Mouse (Mus musculus) embryonic facial prominence, embryonic 10.5 days (tissue): ENCODE data around the gene Opn4. TPM values are rescaled to one million over a fixed set of nuclear protein-coding genes. Genes with fewer than 3 reads are reported as not detected.

ENCODE experiments used
- DNase-seq: peaks from one replicate; pipeline ENCODE4 v3.0.0-alpha.2; 2017; ENCODE audit warnings: low spot score
- H3K27ac ChIP-seq: fragments of 300-500 bp; sonication (generic); replicated peaks from 2 replicates; pipeline ENCODE4 v1.5.1; 2016; ENCODE audit warnings: mild to moderate bottlenecking
- H3K27me3 ChIP-seq: fragments of 300-500 bp; sonication (generic); replicated peaks from 2 replicates; pipeline ENCODE4 v1.6.1; 2016; ENCODE audit warnings: low read depth, mild to moderate bottlenecking; ENCODE audit not compliant: poor library complexity, severe bottlenecking
- H3K36me3 ChIP-seq: fragments of 300-500 bp; sonication (generic); replicated peaks from 2 replicates; pipeline ENCODE4 v1.6.1; 2016; ENCODE audit warnings: mild to moderate bottlenecking, moderate library complexity
- H3K4me1 ChIP-seq: fragments of 300-500 bp; sonication (generic); 2 replicates; pipeline ENCODE4 v1.6.1; 2016
- H3K4me3 ChIP-seq: fragments of 300-500 bp; sonication (generic); 2 replicates; pipeline ENCODE4 v1.5.1; 2016; ENCODE audit warnings: mild to moderate bottlenecking, moderate library complexity
- H3K9me3 ChIP-seq: fragments of 300-500 bp; sonication (generic); 2 replicates; pipeline ENCODE4 v1.6.1; 2016; ENCODE audit warnings: mild to moderate bottlenecking
- WGBS: fragments of 180-500 bp; shearing (Covaris S2); methylation state at CpG from one replicate; pipeline ENCODE4 v1.1.7; 2016; 5-methylcytosine and 5-hydroxymethylcytosine counted together
- polyA plus RNA-seq: library from polyadenylated mRNA; unstranded; fragments of >200 nt; fragmentation: Nextera tagmentation; extraction: Ambion mirVana; gene quantifications from 2 replicates; pipeline ENCODE4 v1.2.1, GENCODE M21; 2016

Opn4 gene
- polyA plus RNA-seq, 1 experiment from 2014 or later: 0.27 TPM

DNA sequence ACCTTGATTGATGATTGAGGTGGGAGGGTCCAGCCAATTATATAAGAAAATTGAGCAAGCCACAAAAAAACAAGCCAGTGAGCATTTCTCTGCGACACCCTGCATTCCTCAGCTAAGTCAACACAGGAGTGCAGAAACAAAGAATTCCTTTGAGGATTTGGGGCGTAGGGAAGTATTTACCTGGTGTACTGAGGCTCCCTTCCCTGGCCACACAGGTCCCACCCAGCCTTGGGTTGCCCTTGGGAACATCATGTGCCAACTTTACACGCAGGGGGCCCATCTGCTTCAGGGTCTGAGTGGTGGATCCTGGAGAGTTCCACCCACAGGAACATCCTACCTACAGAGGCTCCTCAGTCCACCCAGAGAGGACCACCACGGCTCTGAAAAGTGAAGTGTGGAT is 15.7 kb upstream of the Opn4 start:
- WGBS: 54% methylated on average over 4 of the region's 4 CpGs
- H3K4me1 ChIP-seq: peaks cover 13% of the 10 kb centered on the region
- DNase-seq: no peak
- peaks cover 56% of the 10 kb centered on the region for H3K27me3 ChIP-seq
- no peaks in the 10 kb centered on the region for H3K36me3 ChIP-seq
- H3K9me3 ChIP-seq: no peaks in the 10 kb centered on the region
- H3K4me3 ChIP-seq: no peak overlapping the region; the same call in 1 of the 2 replicates
- no peak overlapping the region for H3K27ac ChIP-seq

DNA sequence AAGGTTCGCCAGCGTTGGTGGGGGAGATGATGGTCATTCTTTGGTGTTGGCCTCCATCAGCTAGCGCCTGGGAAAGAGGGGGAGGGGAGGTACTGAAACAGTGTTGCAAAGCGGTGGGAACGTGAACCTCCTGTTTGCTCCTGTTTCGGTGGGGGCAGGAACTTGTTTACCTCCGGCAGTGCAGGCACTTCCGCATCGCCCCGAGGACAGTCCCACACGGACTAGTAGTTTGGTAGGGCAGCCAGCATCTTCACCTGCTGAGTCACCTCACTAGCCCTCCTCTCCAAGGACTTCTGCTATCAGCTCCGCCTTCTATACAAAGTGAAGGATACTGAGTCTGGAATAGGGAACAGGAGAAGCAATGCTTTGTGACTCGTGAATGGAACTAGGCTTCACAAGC is 15.1 kb upstream of the Opn4 start:
- no peak overlapping the region for H3K27ac ChIP-seq
- no peak for DNase-seq
- H3K4me3 ChIP-seq: peak overlapping the region; percentile 47
- H3K4me1 ChIP-seq: peaks cover 13% of the 10 kb centered on the region
- peaks cover 56% of the 10 kb centered on the region for H3K27me3 ChIP-seq
- no peaks in the 10 kb centered on the region for H3K9me3 ChIP-seq
- no peaks in the 10 kb centered on the region for H3K36me3 ChIP-seq
- WGBS: 4% methylated on average over 13 of the region's 13 CpGs

DNA sequence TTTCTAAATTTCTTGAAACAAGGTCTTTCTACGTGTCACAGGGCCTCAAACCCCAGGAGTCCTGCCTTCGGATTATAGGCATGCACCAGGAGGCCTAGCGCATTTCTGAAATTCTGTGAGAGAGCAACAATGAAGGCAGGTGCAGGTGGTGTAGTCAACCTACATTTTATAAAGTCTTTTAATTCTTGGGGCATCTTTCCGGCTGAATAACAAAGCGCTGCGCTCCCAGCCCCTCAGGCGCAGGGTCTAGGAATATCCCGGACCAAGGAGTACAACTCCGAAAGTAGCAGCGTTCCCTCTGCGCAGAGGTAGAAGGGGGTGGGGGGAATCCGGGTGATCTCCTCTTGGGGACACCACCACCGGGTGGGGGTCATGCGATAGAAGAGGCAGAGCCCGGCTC is 14.6 kb upstream of the Opn4 start:
- H3K9me3 ChIP-seq: no peaks in the 10 kb centered on the region
- no peaks in the 10 kb centered on the region for H3K36me3 ChIP-seq
- peaks cover 56% of the 10 kb centered on the region for H3K27me3 ChIP-seq
- H3K4me1 ChIP-seq: peaks cover 13% of the 10 kb centered on the region
- H3K27ac ChIP-seq: no peak overlapping the region
- no peak for DNase-seq
- H3K4me3 ChIP-seq: peak overlapping the region; percentile 47
- 4% methylated on average over 15 of the region's 15 CpGs for WGBS

DNA sequence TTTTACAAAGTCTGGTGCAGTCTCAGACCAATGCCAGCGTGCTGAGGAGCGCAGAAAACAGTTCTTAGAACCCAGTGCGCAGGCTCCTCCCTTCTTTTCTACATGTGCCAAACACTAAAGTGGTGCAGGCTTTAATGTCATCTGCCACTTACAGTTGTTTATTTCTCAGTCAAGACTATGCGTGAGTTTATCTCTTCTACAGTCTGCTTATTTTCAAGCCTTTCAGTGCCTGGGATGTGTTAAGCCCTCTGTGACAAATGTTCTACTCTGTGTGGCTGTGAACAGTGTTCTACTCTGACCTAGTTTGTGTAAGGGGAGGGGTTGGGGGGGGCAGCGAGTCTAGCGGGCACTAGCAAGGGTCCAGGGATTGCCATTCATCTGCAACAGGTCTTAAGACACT is 13.6 kb upstream of the Opn4 start:
- Histone ChIP-seq H3K36me3 (no peaks in the 10 kb centered on the region), H3K4me3 (no peak overlapping the region), H3K27ac (no peak overlapping the region), H3K9me3 (no peaks in the 10 kb centered on the region), H3K27me3 (peaks cover 50% of the 10 kb centered on the region), H3K4me1 (peaks cover 13% of the 10 kb centered on the region)
- DNase-seq: no peak
- 68% methylated on average over 6 of the region's 6 CpGs for WGBS

DNA sequence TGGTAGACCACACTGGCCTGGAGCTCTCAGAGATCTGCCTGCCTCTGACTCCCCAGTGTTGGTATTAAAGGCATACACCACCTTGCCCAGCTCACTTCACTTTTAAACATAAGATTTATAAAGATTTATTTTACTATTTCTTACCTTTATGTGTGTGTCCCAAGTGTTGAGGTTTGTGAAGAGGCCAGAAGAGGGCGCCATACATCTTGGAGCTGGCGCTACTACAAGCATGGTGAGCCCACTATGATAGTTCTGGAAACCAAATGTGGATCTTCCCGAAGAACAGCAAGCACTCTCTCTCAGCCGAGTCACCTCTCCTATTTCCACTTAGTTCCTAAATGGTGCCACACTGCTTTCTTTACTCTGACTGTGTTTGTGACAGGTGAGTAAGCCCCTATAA is 12.3 kb upstream of the Opn4 start:
- H3K36me3 ChIP-seq: no peaks in the 10 kb centered on the region
- no peaks in the 10 kb centered on the region for H3K9me3 ChIP-seq
- no peak overlapping the region for H3K27ac ChIP-seq
- H3K4me1 ChIP-seq: peaks cover 17% of the 10 kb centered on the region
- H3K27me3 ChIP-seq: peaks cover 46% of the 10 kb centered on the region
- H3K4me3 ChIP-seq: no peak overlapping the region
- 49% methylated on average over 4 of the region's 4 CpGs for WGBS
- no peak for DNase-seq

DNA sequence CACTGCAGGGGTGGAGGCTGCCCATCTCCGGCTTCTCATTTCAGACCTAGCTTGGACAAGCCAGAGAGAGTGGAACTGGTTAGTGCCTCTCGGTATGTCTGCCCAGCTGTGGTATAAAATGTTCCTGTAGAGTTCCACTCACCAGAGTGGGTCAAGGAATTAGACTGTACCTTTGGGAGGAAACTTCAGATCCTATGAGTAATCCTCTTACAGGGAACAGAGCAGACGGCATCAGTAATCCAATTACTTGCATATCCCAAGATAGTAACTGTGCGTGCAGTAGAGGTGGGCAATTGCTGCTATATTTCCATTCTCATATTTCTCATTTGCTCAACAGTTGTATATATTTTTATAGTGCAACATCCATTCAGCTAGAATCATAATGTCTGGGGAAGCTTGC is 11.6 kb upstream of the Opn4 start:
- no peak for DNase-seq

DNA sequence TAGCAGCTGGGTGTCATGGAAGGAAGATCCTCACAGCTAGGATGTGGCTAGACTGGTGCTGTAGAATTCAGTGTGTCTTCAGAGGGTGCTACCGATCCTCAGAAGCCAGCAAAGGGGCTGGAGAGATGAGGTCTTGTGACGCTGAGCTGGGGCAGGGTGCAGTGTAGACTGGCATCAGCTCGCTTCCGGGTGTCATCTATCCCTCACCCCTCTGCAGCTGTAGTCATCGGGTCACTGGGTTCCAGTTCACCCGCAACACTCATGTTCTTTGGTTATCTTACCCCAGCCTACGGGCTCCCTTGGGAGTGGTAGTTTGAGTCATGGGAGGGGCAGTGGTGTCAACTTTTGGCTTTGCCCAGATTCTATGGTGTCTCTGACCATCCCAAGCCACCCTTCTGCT is 2.0 kb upstream of the Opn4 start:
- DNase-seq: no peak
- Histone ChIP-seq H3K9me3 (no peaks in the 10 kb centered on the region), H3K4me1 (no peaks in the 10 kb centered on the region), H3K27ac (no peak overlapping the region), H3K36me3 (no peaks in the 10 kb centered on the region), H3K27me3 (no peaks in the 10 kb centered on the region), H3K4me3 (no peak overlapping the region)
- 93% methylated on average over 7 of the region's 7 CpGs for WGBS

More for the DNA sequence above, 11.6 kb upstream of the Opn4 start:
- no peaks in the 10 kb centered on the region for H3K9me3 ChIP-seq
- peaks cover 45% of the 10 kb centered on the region for H3K27me3 ChIP-seq
- peaks cover 13% of the 10 kb centered on the region for H3K4me1 ChIP-seq
- H3K27ac ChIP-seq: no peak overlapping the region
- no peak overlapping the region for H3K4me3 ChIP-seq
- no peaks in the 10 kb centered on the region for H3K36me3 ChIP-seq
- WGBS: 86% methylated on average over 4 of the region's 4 CpGs

DNA sequence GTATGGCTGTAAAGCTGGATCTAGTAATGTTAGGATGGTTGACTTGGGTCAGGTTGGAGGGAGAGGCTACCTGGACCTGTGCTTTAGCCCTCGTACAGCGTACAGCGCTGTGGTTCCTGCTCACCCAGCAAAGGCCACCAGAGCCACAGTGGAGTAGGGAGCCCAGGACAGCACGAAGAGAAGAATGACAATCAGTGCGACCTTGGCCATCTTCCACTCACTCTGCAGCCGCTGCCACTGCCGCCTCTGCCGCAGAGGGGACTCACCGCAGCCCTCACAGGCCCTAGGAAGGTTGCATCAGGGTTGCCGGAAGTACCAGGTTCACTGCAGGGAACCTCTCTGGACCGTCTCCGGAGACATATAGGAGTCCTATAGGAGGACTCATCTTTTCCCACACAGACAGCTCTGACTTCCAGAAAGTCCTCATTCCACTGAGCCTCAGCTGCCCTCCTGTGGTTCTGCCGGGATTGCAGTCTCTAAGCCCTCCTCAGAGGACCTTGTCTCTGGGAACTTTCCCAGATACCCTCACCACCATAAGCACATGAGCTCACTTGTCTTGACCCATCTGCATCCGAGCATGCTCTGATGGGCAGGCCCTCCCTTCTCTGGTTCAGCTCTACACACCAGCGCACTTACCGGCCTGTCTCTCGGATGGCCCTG is 4.2 kb downstream of the Opn4 start:
- Histone ChIP-seq H3K27ac (no peak overlapping the region), H3K27me3 (no peaks in the 10 kb centered on the region), H3K9me3 (no peaks in the 10 kb centered on the region), H3K36me3 (no peaks in the 10 kb centered on the region), H3K4me1 (peaks cover 15% of the 10 kb centered on the region), H3K4me3 (no peak overlapping the region)
- 80% methylated on average over 17 of the region's 17 CpGs for WGBS
- DNase-seq: no peak

DNA sequence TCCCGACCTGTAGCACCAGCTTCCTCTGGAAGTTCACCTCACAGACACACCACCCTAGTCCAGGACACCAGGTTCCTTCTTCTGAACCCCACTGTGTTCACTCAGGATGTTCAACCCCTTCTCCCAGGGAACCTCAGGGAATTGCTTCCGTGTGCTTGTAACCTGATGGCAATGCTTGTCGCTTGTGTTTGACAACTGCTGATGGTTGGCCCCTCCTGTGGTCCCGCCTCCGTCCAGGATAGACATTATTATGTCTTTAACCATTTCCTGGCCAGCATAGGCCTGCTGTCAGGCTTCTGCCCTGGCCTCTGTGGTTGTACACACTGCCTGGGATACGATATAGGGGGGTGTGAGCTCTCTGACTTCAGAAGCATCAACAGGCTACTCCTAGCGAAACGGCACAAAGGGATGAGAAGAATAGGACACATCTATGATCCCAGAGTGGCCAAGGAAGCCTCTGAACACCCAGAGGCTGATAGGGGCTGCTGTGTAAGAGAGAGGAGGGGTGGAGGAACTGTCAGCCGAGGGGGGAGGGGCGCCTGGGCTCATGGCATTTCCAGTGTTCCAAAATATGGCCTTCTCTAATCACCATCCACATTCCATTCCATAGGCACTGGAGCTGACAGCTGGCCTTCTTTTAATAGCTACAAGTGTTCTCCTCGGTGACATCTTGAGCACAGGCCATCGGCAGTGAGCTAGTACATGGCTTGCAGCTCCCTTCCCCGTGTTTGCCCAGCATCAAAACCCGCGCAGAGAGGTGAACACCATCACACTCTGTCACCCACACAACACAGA is 8.0 kb downstream of the Opn4 start:
- H3K27ac ChIP-seq: no peak overlapping the region
- no peak overlapping the region for H3K4me3 ChIP-seq
- peaks cover 20% of the 10 kb centered on the region for H3K4me1 ChIP-seq
- no peaks in the 10 kb centered on the region for H3K36me3 ChIP-seq
- peak; percentile 35 for DNase-seq
- H3K9me3 ChIP-seq: no peaks in the 10 kb centered on the region
- WGBS: 71% methylated on average over 15 of the region's 15 CpGs
- H3K27me3 ChIP-seq: no peaks in the 10 kb centered on the region

DNA sequence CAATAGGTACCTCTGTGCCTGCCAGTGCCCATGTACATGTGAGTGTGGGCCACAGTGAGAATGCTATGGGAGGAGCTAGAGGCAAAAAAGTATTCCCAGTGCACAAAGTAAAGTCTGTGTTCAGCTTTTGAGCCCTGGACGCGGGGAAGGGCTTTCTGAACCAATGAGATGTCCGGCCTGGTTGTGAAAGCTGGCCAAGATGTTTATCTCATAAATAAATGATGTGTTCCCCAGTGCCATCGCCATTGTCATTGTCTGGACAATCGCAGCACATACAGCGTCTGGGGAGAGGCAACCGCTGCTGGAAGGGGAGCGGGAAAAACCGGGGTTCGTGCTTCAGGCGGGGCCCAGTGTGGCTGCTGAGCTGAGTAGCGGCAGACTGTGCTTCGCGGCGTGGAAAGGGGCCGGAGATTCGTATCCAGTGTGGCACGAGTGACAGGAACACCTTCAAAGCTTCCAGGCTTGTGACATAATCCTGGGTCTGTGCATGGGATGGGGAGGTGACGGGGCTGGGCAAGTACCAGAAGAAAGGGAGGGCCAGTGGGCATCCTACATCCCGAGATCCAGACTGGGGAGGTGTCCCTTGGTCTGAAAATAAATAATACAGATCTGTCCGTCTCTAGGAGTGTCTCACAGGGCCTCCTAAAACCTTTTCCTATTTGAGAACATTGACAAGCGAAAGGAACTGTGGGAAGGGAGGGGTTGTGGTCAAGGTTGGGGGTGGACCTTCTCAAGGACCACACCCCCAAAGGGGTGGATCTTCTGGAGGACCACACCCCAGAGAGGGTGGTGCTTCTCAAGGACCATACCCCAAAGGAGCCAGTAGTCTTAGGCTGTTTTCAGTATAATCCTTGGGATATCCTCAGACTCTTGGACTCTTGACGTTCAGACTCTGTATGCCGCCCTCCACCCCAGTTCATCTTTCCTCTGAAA is 8.9 kb downstream of the Opn4 start:
- Histone ChIP-seq H3K9me3 (no peaks in the 10 kb centered on the region), H3K36me3 (no peaks in the 10 kb centered on the region), H3K4me1 (peaks cover 20% of the 10 kb centered on the region), H3K4me3 (peak overlapping the region; percentile 32; the same call in 1 of the 2 replicates), H3K27ac (no peak overlapping the region; the same call in 1 of the 2 replicates), H3K27me3 (no peaks in the 10 kb centered on the region)
- no peak for DNase-seq
- 65% methylated on average over 24 of the region's 24 CpGs for WGBS

DNA sequence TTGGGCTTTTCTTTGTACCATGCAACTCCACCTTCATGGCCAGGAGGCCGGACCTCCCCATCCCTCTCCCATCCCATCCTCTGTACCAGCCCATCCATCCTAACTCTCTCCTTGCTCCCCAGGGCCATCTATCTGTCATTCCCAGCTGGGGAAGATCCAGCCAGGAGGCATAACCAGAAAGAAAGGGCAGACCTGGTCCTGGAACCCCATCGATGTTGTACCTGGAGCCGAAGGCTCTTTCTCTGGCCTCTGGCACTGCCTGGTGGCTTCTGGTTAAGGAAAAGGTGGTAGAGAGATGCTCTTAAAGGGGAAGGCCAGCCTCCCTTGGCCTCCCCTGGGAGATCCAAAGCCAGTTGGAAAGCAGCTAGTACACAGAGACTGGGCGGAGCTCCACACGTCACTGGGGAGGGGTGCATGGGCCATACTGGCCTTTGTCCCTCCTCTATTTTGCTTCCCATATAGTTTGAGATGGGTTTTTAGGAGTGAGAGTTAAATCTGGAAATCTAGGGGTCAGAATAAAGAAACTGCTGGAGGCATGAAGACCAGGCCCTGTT is 9.8 kb downstream of the Opn4 start:
- no peak overlapping the region for H3K27ac ChIP-seq
- H3K4me1 ChIP-seq: peaks cover 20% of the 10 kb centered on the region
- no peaks in the 10 kb centered on the region for H3K27me3 ChIP-seq
- WGBS: 86% methylated on average over 5 of the region's 5 CpGs
- DNase-seq: no peak
- no peaks in the 10 kb centered on the region for H3K36me3 ChIP-seq
- H3K4me3 ChIP-seq: no peak overlapping the region
- no peaks in the 10 kb centered on the region for H3K9me3 ChIP-seq

DNA sequence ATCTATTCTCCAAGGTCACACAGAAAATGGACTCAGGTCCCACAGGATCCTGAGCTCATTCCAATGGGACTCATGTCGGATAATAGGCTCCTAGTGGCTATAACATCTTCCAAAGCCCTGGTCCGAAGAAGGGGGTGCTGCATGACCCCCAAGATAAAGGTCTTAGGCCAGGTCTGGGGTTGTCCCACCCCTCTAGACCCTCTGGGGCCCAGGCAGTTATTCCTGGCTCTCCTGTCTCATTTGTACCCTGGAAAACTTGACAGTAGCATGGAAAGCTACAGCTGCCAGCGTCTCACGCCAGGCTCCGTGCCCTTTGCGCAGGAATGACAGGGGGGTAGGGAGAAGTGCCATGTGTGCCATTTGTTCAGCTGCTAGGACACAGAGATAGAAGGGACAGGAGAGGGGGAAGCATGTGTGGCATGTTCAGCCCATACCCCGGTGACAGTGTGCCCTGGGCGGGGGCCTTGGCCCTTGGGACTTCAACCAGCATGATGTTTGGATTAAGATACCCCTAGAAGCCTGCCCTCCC is 10.7 kb downstream of the Opn4 start:
- Histone ChIP-seq H3K36me3 (no peaks in the 10 kb centered on the region), H3K27ac (no peak overlapping the region), H3K4me1 (peaks cover 20% of the 10 kb centered on the region), H3K4me3 (no peak overlapping the region), H3K27me3 (no peaks in the 10 kb centered on the region), H3K9me3 (no peaks in the 10 kb centered on the region)
- no peak for DNase-seq
- 90% methylated on average over 8 of the region's 8 CpGs for WGBS
